Mouse (Mus musculus) mesoderm, embryonic 11.5 days (tissue): Measurements from ENCODE around the gene Abhd5.
"Not testable (repeated sequence)": the region's sequence is repeated elsewhere in the genome, so short reads cannot be mapped to it uniquely, and the experiment has no call there.

Experiments
- DNase-seq: peaks from one replicate; pipeline ENCODE4 v3.0.0-alpha.2; 2012; ENCODE audit warnings: low read depth, low spot score

The Abhd5 gene

GRCm38 (mm10) chr9:122351303-122352024, at the start of gene Abhd5:
TSS of gene Abhd5 (plus strand) at chr9:122351608.
- DNase-seq, result peak; percentile 96

- no peak for DNase-seq
Observed at GRCm38 (mm10) chr9:122305302-122305701, 46.1 kb upstream of the Abhd5 start.

GRCm38 (mm10) chr9:122309013-122309980, 42.1 kb upstream of the Abhd5 start:
- no peak for DNase-seq

- DNase-seq, result peak; percentile 91
Observed at GRCm38 (mm10) chr9:122310613-122311049, 40.8 kb upstream of the Abhd5 start.

- DNase-seq, result no peak
Observed at GRCm38 (mm10) chr9:122311051-122311760, 40.2 kb upstream of the Abhd5 start.

GRCm38 (mm10) chr9:122312296-122312990, 39.0 kb upstream of the Abhd5 start:
- DNase-seq, result no peak

GRCm38 (mm10) chr9:122313128-122313527, 38.3 kb upstream of the Abhd5 start:
- DNase-seq, result not testable (repeated sequence)

GRCm38 (mm10) chr9:122314386-122314785, 37.0 kb upstream of the Abhd5 start:
- DNase-seq, result no peak

GRCm38 (mm10) chr9:122314942-122315341, 36.5 kb upstream of the Abhd5 start:
- no peak for DNase-seq

- DNase-seq, result no peak
Observed at GRCm38 (mm10) chr9:122315501-122315900, 35.9 kb upstream of the Abhd5 start.

- DNase-seq, result no peak
Observed at GRCm38 (mm10) chr9:122316562-122316961, 34.8 kb upstream of the Abhd5 start.

GRCm38 (mm10) chr9:122320626-122321025, 30.8 kb upstream of the Abhd5 start:
- no peak for DNase-seq

- no peak for DNase-seq
Observed at GRCm38 (mm10) chr9:122322356-122322755, 29.1 kb upstream of the Abhd5 start.

GRCm38 (mm10) chr9:122325996-122326395, 25.4 kb upstream of the Abhd5 start:
- DNase-seq, result no peak

- DNase-seq, result no peak
Observed at GRCm38 (mm10) chr9:122328199-122328598, 23.2 kb upstream of the Abhd5 start.

- DNase-seq, result no peak
Observed at GRCm38 (mm10) chr9:122336677-122337076, 14.7 kb upstream of the Abhd5 start.

GRCm38 (mm10) chr9:122337510-122337931, 13.9 kb upstream of the Abhd5 start:
- DNase-seq, result no peak

GRCm38 (mm10) chr9:122339972-122340371, 11.4 kb upstream of the Abhd5 start:
- DNase-seq, result no peak

- DNase-seq, result no peak
Observed at GRCm38 (mm10) chr9:122343399-122343798, 8.0 kb upstream of the Abhd5 start.

- no peak for DNase-seq
Observed at GRCm38 (mm10) chr9:122344560-122344959, 6.8 kb upstream of the Abhd5 start.

- DNase-seq, result no peak
Observed at GRCm38 (mm10) chr9:122345291-122345690, 6.1 kb upstream of the Abhd5 start.
